Mouse (Mus musculus): ENCODE measurements around the gene Nrgn.

Nrgn gene

GRCm38 (mm10) chr9:37554838-37555748 is 2.4 kb upstream of the Nrgn start, which contains the start of gene Siae:
Gene Siae, plus strand, starts transcription at chr9:37555698.
- DNase-seq (ENCODE audit: low read depth in 1 of 2, low spot score in 2 of 2): no peak

DNA sequence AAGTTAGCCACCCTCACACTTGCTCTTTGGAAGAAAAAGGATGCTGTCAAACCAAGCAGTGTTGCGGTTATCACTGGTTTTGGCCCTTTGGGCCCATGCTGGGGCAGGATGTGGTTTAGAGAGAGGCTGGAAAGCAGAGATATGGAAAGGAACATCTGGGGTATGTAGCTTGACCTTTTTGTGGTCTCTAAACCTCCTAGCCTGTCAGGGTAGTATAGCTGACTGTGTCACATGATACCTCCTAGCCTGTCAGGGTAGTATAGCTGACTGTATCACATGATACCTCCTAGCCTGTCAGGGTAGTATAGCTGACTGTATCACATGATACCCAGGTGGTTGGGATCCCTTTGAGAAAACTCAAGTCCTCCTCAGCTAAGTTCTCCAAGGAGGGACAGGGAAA is 1.6 kb upstream of the Nrgn start:
- no peak for DNase-seq (ENCODE audit: low read depth in 1 of 2, low spot score in 2 of 2)

DNA sequence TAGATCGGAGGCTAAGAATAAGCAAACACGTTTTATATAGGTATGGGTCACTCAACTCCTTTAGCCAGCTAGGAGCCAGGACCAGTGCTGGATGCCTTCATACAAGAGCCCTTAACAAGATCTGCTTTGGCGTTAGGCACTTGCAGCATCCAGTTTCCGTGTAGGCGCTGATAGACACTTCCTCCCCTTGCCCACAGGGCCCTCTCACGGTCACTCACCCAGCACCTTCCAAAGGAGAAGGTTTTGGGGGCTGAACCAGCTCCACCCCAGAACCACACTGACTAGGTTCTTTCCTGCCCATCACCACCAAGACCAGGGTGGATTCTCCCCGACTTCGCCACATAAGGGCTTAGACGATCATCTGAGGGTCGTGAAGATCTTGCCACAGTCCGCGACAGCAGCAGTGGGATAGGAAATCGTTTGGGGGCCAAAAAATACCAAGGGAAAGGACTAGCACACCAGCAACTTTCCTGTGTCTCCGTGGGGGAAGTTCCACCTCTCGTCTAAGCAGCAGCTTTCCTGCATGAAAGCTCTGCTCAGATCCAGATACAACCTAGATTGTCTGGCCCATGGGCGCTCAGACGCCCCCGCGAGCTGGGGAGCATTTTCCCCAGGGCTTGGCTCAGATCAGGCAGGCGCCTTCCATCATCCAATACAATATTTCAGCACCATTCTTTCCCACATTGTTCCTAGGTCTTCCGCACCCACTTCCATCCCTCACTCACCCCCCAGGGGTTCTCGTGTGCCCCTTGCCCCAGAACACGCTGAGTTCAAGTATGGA is 763 bp downstream of the Nrgn start:
- no peak for DNase-seq (ENCODE audit: low read depth in 1 of 2, low spot score in 2 of 2)

- no peak for DNase-seq (ENCODE audit: low read depth in 1 of 2, low spot score in 2 of 2)
Observed at GRCm38 (mm10) chr9:37550435-37550834, 2.3 kb downstream of the Nrgn start.

- no peak for DNase-seq (ENCODE audit: low read depth in 1 of 2, low spot score in 2 of 2)
Observed at GRCm38 (mm10) chr9:37546889-37547288, 5.8 kb downstream of the Nrgn start.

DNA sequence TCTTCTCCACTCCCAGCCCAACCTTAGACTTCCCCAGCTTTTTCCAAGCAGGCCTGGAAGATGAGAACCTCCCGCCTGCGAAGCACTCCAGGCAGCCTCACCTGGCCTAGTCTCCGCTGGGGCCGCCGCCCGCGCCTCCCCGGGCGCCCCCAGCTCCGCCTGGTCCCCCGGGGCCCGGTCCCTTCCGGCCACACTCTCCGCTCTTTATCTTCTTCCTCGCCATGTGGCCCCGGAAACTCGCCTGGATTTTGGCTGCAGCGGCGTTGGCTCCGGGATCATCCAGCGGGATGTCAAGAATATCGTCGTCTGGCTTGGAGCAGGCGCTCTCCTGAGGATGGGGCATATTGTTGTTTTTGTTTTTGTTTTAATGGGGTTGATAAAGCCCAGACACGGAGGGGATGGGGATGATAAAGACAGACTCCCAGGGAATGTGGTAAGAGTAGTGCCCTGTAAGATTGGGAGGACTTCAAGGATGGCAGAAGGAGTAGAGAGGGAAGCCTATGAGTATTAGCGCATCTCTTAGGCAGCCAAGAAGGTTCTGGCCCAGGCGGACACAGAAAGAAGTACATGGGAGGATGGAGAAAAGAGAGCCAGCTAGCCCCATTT is 6.8 kb downstream of the Nrgn start:
- no peak for DNase-seq (ENCODE audit: low read depth in 1 of 2, low spot score in 2 of 2)

DNA sequence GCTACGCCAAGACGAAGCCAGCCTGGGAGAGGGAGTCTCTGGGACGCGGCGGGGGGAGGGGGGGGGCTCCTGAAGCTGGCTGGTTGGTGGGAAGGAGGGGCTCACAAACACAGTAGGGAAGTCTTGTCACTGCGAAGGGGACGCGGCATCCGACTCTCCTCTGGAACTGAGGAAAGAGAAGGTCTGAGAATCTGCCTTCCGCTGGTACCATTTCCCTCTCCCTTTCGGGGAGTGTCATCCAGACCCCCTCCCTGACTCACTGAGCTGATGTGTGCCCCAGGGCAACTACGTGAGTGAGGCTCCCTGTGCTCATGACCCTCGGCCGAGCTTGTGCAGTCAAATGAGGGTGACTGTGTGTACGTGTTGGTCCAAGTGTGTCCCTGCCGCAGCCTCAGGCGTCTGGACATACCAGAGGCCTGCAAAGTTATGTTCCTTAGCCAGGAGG is 7.5 kb downstream of the Nrgn start:
- no peak for DNase-seq (ENCODE audit: low read depth in 1 of 2, low spot score in 2 of 2)

GRCm38 (mm10) chr9:37544447-37545165 is 8.1 kb downstream of the Nrgn start:
- DNase-seq (ENCODE audit: low read depth in 1 of 2, low spot score in 2 of 2): no peak

DNA sequence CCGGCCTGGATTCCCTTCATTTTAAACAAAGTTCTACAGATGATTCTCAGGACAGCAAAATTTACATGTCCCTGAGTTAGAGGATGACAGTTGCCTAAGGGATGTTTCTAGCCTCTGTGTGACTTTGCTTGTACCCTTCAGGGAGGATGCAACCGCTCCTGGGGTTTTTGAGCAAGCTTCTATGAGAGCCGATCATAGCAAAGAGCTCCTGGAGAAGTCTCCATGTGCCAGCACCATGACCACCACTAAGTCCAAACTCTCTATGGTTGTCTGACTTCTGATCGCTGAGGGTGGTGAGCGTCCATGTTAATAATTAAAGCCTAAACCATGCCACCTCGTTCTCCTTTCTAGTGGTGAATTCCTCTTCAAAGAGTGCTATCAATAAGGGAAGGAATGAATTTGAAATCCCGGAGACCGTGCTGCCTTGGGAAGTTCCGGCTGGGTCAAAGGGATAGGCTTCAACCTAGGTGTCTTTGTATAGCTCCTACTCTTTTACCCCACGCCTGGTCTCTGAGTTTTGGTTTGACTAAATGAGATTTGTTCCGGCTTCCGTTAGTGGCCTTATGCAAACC is 8.7 kb downstream of the Nrgn start:
- no peak for DNase-seq (ENCODE audit: low read depth in 1 of 2, low spot score in 2 of 2)

- DNase-seq (ENCODE audit: low read depth in 1 of 2, low spot score in 2 of 2): no peak
Observed at GRCm38 (mm10) chr9:37541851-37542642, 10.7 kb downstream of the Nrgn start.

- no peak for DNase-seq (ENCODE audit: low read depth in 1 of 2, low spot score in 2 of 2)
Observed at GRCm38 (mm10) chr9:37540701-37541575, 11.8 kb downstream of the Nrgn start.

DNA sequence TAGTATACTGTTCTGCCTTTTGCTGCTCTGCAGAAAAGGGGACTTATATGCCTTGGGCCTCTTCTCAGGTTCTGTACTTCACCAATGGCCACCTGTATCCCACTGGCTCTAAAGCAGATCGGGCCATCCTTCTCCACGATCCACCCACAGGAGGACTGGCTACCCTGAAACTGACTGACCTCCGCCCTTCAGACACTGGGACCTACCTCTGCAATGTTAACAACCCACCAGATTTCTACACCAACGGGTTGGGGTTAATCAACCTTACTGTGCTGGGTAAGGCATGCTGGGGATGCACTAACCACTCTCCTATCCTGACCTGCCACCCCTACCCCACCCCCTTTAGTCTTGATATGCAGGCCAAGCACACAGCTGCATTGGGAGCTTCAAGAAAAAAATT is 12.5 kb downstream of the Nrgn start:
- no peak for DNase-seq (ENCODE audit: low read depth in 1 of 2, low spot score in 2 of 2)

DNA sequence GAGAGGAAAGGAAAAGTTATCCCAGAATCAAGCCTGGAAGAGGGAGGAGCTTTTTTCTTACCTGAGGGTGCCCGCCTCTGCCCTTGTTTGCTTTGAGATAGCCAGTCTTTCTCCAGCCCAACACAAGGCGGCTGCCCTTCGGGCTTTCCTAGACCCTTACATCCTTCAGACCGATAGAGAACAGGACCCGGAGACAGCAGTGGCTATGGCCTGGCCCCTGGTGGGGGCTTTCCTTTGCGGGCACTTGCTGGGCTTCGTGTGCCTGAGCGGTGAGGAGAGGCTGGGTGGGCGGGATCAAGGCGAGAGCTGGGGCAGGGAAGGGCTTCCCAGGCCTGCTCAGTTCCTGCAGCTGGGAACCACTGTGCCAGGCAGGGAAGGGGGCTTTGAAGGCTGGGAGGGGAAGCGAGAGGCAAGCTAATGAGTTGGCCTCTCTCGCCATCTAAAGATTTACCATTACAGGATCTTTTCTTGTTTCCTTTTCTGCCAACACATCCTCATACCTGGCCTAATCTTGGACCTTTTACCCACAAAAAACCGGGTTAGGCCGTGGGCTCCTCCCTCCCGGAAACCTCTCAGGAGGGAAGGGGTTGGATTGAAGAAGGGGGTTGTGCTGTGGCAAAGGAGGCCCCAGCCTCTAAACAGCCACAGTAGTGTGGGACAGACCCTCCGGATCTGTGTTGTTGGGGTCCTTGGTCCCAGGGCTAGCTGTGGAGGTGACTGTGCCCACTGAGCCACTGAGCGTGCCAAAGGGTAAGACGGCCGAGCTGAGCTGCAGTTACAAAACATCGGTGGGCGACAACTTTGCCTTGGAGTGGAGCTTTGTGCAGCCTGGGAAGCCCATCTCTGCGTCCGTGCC is 13.3 kb downstream of the Nrgn start, which contains the start of gene Vsig2:
Gene Vsig2 (plus strand): TSS at position 86 of the 856 bp plus-strand sequence.
- DNase-seq (ENCODE audit: low read depth in 1 of 2, low spot score in 2 of 2): no peak

DNA sequence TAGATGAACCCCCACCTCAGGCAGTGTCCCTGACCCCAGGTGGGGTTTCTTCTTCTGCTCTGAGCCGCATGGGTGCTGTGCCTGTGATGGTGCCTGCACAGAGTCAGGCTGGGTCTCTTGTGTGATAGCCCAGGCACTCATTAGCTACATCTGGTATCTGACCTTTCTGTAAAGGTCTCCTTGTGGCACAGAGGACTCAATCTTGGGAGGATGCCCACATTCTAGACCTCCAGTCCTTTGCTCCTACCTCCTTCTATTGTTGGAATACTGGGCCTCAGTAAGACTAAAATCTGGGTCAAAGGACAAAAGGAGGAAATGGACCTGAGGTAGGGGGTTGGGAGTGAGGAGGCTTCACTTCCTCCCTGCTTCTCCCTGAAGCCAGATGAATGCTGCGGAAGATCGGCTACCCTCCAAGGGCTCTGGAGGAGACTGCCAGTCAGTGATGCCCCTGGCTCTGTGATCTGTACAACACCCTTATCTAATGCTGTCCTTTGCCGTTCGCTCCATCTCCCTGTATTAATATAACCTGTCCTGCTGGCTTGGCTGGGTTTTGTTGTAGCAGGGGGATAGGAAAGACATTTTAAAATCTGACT is 14.9 kb downstream of the Nrgn start:
- DNase-seq (ENCODE audit: low read depth in 1 of 2, low spot score in 2 of 2): no peak

DNA sequence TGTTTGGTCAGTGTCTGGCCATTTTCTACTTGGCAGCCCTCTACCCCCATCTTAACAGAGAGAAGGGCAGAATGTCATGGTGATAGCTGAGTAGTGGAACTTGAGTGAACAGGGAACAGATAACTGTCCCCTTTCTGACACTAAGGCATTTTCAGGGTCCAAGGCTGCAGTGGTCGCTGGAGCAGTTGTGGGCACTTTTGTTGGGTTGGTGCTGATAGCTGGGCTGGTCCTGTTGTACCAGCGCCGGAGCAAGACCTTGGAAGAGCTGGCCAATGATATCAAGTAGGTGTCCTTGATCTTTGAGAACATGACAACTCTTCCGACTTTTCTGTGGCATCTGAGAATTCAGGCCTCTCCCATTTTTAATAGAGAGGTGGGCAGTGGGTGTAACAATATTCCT is 15.9 kb downstream of the Nrgn start:
- DNase-seq (ENCODE audit: low read depth in 1 of 2, low spot score in 2 of 2): no peak

DNA sequence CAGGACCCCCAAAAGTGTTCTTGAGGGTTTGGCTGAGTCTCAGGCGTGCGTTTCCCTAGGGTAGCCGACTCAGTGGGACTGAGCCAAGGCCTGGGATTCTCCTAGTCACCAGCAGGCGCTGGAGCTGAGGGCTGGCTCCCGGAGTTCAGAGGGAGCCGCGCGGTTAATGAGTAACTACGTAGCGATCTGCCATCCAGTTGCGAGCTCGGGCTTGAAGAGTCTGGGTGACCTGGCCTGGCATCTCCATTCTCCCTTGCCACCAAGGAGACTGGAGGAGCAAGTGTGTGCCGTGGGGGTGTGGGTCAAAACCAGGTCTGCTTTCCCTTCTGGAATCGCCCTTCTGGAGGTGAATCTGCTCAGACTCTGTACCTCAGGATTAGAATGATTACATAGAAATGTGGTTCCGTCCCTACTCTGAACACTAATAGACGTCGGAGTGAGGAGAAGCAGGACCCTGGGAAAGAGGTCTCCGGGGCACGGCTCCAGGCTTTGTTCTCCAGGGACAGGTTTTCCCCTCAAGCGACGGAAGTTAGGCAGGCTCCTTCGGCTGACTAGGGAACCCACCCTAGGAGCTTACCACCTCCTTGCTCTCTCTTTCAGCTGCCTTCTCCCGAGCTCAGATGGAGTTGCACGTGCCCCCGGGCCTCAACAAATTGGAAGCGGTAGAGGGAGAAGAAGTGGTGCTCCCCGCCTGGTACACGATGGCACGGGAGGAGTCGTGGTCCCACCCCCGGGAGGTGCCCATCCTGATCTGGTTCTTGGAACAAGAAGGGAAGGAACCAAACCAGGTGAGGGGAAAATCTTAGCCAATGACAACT is 21.6 kb downstream of the Nrgn start:
- no peak for DNase-seq (ENCODE audit: low read depth in 1 of 2, low spot score in 2 of 2)
